ENCODE assay signal across 24 mouse cellular contexts in the genomic region with DNA sequence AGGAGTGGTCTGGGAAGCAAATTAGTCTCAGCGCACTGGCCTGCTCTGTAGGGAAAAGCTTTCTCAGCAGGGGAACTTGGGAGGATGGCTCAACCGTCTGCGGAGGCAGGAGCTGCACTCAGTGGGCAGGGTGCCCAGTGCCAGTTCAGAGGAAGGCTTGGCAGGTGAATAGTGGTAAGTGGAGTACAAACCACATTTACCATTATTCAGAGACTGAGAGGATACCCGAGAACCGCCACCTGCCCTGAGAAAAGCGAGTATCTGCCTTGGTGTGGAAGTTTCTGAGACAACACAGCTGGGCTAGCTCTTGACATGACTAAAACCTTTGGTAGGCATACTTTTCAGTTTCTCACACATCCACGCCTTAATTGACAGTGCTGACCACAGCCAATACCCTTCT. TPM values are rescaled to one million over a fixed set of nuclear protein-coding genes. Genes with fewer than 3 reads are reported as not detected.
DNase-seq lines count a peak whose midpoint lies in the region; ATAC-seq and TF ChIP-seq lines count a peak whose summit lies in the region.
"Had no signal": no experiment of that assay in that cellular context is flagged by ENCODE, and none has a peak within 500 bp of the region (broad histone marks: within the 10 kb centered on the region; RNA-seq: fewer than 3 reads in every experiment).

No protein-coding gene starts in this region.

- no peaks in the 10 kb centered on the region for H3K36me3 ChIP-seq in hindbrain, postnatal 0 days (ENCODE audit: insufficient read depth, low read length)
- H3K36me3 ChIP-seq in hindbrain, embryonic 11.5 days (ENCODE audit: control insufficient read depth, insufficient read depth, low read length), result no peaks in the 10 kb centered on the region
- H3K36me3 ChIP-seq in midbrain, embryonic 11.5 days (ENCODE audit: control insufficient read depth, insufficient read depth, low read length), result no peaks in the 10 kb centered on the region
- no peaks in the 10 kb centered on the region for H3K36me3 ChIP-seq in intestine, embryonic 16.5 days (ENCODE audit: control insufficient read depth, insufficient read depth, low read length)
- no peaks in the 10 kb centered on the region for H3K36me3 ChIP-seq in kidney, embryonic 15.5 days
- H3K36me3 ChIP-seq: forebrain, embryonic 15.5 days; limb, embryonic 10.5 days; liver, embryonic 15.5 days had no signal

- WGBS in hindbrain, postnatal 0 days, result 59% methylated on average over 7 of the region's 7 CpGs
- WGBS in hindbrain, embryonic 11.5 days, result 67% methylated on average over 7 of the region's 7 CpGs
- 68% methylated on average over 7 of the region's 7 CpGs for WGBS in midbrain, embryonic 11.5 days
- 71% methylated on average over 7 of the region's 7 CpGs for WGBS in intestine, embryonic 16.5 days
- WGBS in kidney, embryonic 15.5 days, result 70% methylated on average over 7 of the region's 7 CpGs

- DNase-seq in hindbrain, postnatal 0 days (ENCODE audit: low spot score), result peak; percentile 15
- DNase-seq in hindbrain, embryonic 11.5 days (ENCODE audit: low spot score), result no peak
- peak; percentile 41 for DNase-seq in 3134 (ENCODE audit: extremely low read depth, insufficient read length, low spot score)
- peak; percentile 84 for DNase-seq in Muller cell, postnatal 12 days (ENCODE audit: inconsistent ontology term)
- peak; percentile 81 for DNase-seq in cerebellum, adult 9-11 months
- no peak for DNase-seq in midbrain, embryonic 11.5 days (ENCODE audit: low spot score, missing footprints)
- DNase-seq: lung, postnatal 36 days; midbrain, embryonic 14.5 days; retina, postnatal 1 day; thymus, adult 18-20 months had no signal

- H3K4me2 ChIP-seq in hindbrain, postnatal 0 days (ENCODE audit: low read depth, low read length), result no peak overlapping the region
- no peak overlapping the region for H3K4me2 ChIP-seq in hindbrain, embryonic 11.5 days (replicated peaks; ENCODE audit: low read depth, low read length)
- no peak overlapping the region for H3K4me2 ChIP-seq in midbrain, embryonic 11.5 days
- no peak overlapping the region for H3K4me2 ChIP-seq in intestine, embryonic 16.5 days (ENCODE audit: low read depth, low read length)
- no peak overlapping the region for H3K4me2 ChIP-seq in kidney, embryonic 15.5 days
- H3K4me2 ChIP-seq: forebrain, embryonic 15.5 days; liver, embryonic 15.5 days had no signal

- no peak for TF ChIP-seq CTCF in hindbrain, postnatal 0 days (IDR thresholded peaks at IDR 0.05; ENCODE audit: low read depth)

- no peaks in the 10 kb centered on the region for H3K9me3 ChIP-seq in hindbrain, postnatal 0 days (ENCODE audit: low read length)
- no peaks in the 10 kb centered on the region for H3K9me3 ChIP-seq in hindbrain, embryonic 11.5 days (ENCODE audit: control insufficient read depth, low read length)
- H3K9me3 ChIP-seq in midbrain, embryonic 11.5 days (ENCODE audit: control insufficient read depth, low read length), result no peaks in the 10 kb centered on the region
- no peaks in the 10 kb centered on the region for H3K9me3 ChIP-seq in intestine, embryonic 16.5 days (ENCODE audit: control insufficient read depth, low read length)
- no peaks in the 10 kb centered on the region for H3K9me3 ChIP-seq in kidney, embryonic 15.5 days (replicated peaks)
- H3K9me3 ChIP-seq: forebrain, embryonic 15.5 days; limb, embryonic 10.5 days; liver, embryonic 15.5 days had no signal

- H3K4me1 ChIP-seq in hindbrain, postnatal 0 days (ENCODE audit: insufficient read depth, low read length), result no peaks in the 10 kb centered on the region
- H3K4me1 ChIP-seq in hindbrain, embryonic 11.5 days (replicated peaks; ENCODE audit: control insufficient read depth, insufficient read depth, low read length), result no peaks in the 10 kb centered on the region
- H3K4me1 ChIP-seq in midbrain, embryonic 11.5 days (ENCODE audit: control insufficient read depth, insufficient read depth, low read length), result no peaks in the 10 kb centered on the region
- no peaks in the 10 kb centered on the region for H3K4me1 ChIP-seq in intestine, embryonic 16.5 days (ENCODE audit: control insufficient read depth, insufficient read depth, low read length)
- 0 out of 2 replicates have a peak, but pooled peaks cover 2% of the 10 kb centered on the region for H3K4me1 ChIP-seq in kidney, embryonic 15.5 days
- H3K4me1 ChIP-seq: forebrain, embryonic 15.5 days; limb, embryonic 10.5 days; liver, embryonic 15.5 days had no signal

- no peaks in the 10 kb centered on the region for H3K27me3 ChIP-seq in hindbrain, postnatal 0 days (ENCODE audit: insufficient read depth, low read length)
- H3K27me3 ChIP-seq in hindbrain, embryonic 11.5 days (ENCODE audit: control insufficient read depth, insufficient read depth, low read length), result no peaks in the 10 kb centered on the region
- no peaks in the 10 kb centered on the region for H3K27me3 ChIP-seq in midbrain, embryonic 11.5 days (ENCODE audit: control insufficient read depth, insufficient read depth, low read length)
- H3K27me3 ChIP-seq in intestine, embryonic 16.5 days (replicated peaks; ENCODE audit: control insufficient read depth, insufficient read depth, low read length), result no peaks in the 10 kb centered on the region
- no peaks in the 10 kb centered on the region for H3K27me3 ChIP-seq in kidney, embryonic 15.5 days
- H3K27me3 ChIP-seq: forebrain, embryonic 15.5 days; Patski had no signal

- H3K4me3 ChIP-seq in hindbrain, postnatal 0 days (ENCODE audit: low read length), result no peak overlapping the region
- no peak overlapping the region for H3K4me3 ChIP-seq in hindbrain, embryonic 11.5 days (ENCODE audit: low read depth, low read length)
- no peak overlapping the region for H3K4me3 ChIP-seq in midbrain, embryonic 11.5 days (ENCODE audit: low read depth, low read length)
- H3K4me3 ChIP-seq in intestine, embryonic 16.5 days (ENCODE audit: low read length), result no peak overlapping the region
- no peak overlapping the region for H3K4me3 ChIP-seq in kidney, embryonic 15.5 days (replicated peaks)
- H3K4me3 ChIP-seq: forebrain, embryonic 15.5 days; limb, embryonic 10.5 days; liver, embryonic 15.5 days had no signal

- H3K27ac ChIP-seq in hindbrain, postnatal 0 days, result no peak overlapping the region
- H3K27ac ChIP-seq in hindbrain, embryonic 11.5 days (ENCODE audit: low read depth, low read length), result no peak overlapping the region
- no peak overlapping the region for H3K27ac ChIP-seq in midbrain, embryonic 11.5 days (ENCODE audit: low read depth, low read length)
- H3K27ac ChIP-seq in intestine, embryonic 16.5 days (ENCODE audit: low read length), result no peak overlapping the region
- no peak overlapping the region for H3K27ac ChIP-seq in kidney, embryonic 15.5 days
- H3K27ac ChIP-seq: forebrain, embryonic 15.5 days; limb, embryonic 10.5 days; liver, embryonic 15.5 days had no signal

- no peak overlapping the region for H3K9ac ChIP-seq in hindbrain, postnatal 0 days (replicated peaks; ENCODE audit: low read length)
- no peak overlapping the region for H3K9ac ChIP-seq in hindbrain, embryonic 11.5 days (ENCODE audit: low read depth, low read length)
- H3K9ac ChIP-seq in midbrain, embryonic 11.5 days (ENCODE audit: low read length), result no peak overlapping the region
- H3K9ac ChIP-seq in intestine, embryonic 16.5 days (ENCODE audit: low read depth, low read length), result no peak overlapping the region
- H3K9ac ChIP-seq in kidney, embryonic 15.5 days, result no peak overlapping the region
- H3K9ac ChIP-seq: forebrain, embryonic 15.5 days; liver, embryonic 15.5 days had no signal

- no peak for ATAC-seq in hindbrain, postnatal 0 days
- ATAC-seq in hindbrain, embryonic 11.5 days (ENCODE audit: low FRiP score), result no peak
- no peak for ATAC-seq in midbrain, embryonic 11.5 days (ENCODE audit: low FRiP score)
- ATAC-seq in intestine, embryonic 16.5 days, result no peak
- no peak for ATAC-seq in kidney, embryonic 15.5 days (replicated peaks; ENCODE audit: low FRiP score)
- ATAC-seq: CD4-positive, CD25-positive, alpha-beta regulatory T cell, adult 4 months; forebrain, embryonic 15.5 days; Patski had no signal

RNA-seq across cellular contexts. Expression of a gene that starts 32.1 kb away (rescaled TPM):
- total RNA-seq in hindbrain, postnatal 0 days (2014; rRNA removed), result not detected in 2 replicates
- polyA plus RNA-seq in hindbrain, postnatal 0 days (2015; fragmentation: Nextera tagmentation; extraction: Ambion mirVana), result not detected in 2 replicates
- polyA plus RNA-seq in hindbrain, embryonic 11.5 days (2014; fragmentation: Nextera tagmentation; extraction: Ambion mirVana), result not detected in 2 replicates
- polyA plus RNA-seq in midbrain, embryonic 11.5 days (2014; fragmentation: Nextera tagmentation; extraction: Ambion mirVana), result not detected in 2 replicates
- 0.73 and 0.82 TPM in 2 replicates for polyA plus RNA-seq in intestine, embryonic 16.5 days (2015; fragmentation: Nextera tagmentation; extraction: Ambion mirVana)
- polyA plus RNA-seq in kidney, embryonic 15.5 days (2015; fragmentation: Nextera tagmentation; extraction: Ambion mirVana), result not detected in 2 replicates
- total RNA-seq: gastrocnemius, adult 18-20 months; heart, postnatal 25 days; layer of hippocampus, postnatal 14 days had no signal
- polyA plus RNA-seq: cortical plate, adult 2 months; forebrain, embryonic 15.5 days; kidney, embryonic 14.5 days; limb, embryonic 10.5 days; liver, embryonic 15.5 days; midbrain, embryonic 14.5 days; neural tube, embryonic 11.5 days had no signal

RNA-seq across cellular contexts. Expression of a gene that starts 49.7 kb away (rescaled TPM):
- total RNA-seq in hindbrain, postnatal 0 days (2014; rRNA removed), result not detected in 2 replicates
- polyA plus RNA-seq in hindbrain, postnatal 0 days (2015; fragmentation: Nextera tagmentation; extraction: Ambion mirVana), result not detected in 2 replicates
- polyA plus RNA-seq in hindbrain, embryonic 11.5 days (2014; fragmentation: Nextera tagmentation; extraction: Ambion mirVana), result not detected in 2 replicates
- polyA plus RNA-seq in midbrain, embryonic 11.5 days (2014; fragmentation: Nextera tagmentation; extraction: Ambion mirVana), result not detected in 2 replicates
- polyA plus RNA-seq in intestine, embryonic 16.5 days (2015; fragmentation: Nextera tagmentation; extraction: Ambion mirVana), result not detected in 2 replicates
- not detected in 2 replicates for polyA plus RNA-seq in kidney, embryonic 15.5 days (2015; fragmentation: Nextera tagmentation; extraction: Ambion mirVana)
- total RNA-seq: gastrocnemius, adult 18-20 months; heart, adult 8-10 months; heart, postnatal 25 days; layer of hippocampus, postnatal 14 days had no signal
- polyA plus RNA-seq: CD4-positive, CD25-positive, alpha-beta regulatory T cell, adult 4 months; cortical plate, adult 2 months; forebrain, embryonic 15.5 days; kidney, embryonic 14.5 days; limb, embryonic 10.5 days; liver, embryonic 15.5 days; midbrain, embryonic 14.5 days; neural tube, embryonic 11.5 days; Patski had no signal

Comparison
In these comparisons a context has a peak if more than half of its experiments do, and no peak if none do; other contexts are left out.
1. DNase-seq: peak in hindbrain, postnatal 0 days (single experiment), 3134 (single experiment), Muller cell, postnatal 12 days (single experiment) and cerebellum, adult 9-11 months (single experiment); none in hindbrain, embryonic 11.5 days (single experiment) and midbrain, embryonic 11.5 days (single experiment).